ENCODE assay signal across 15 mouse cellular contexts in the genomic region with DNA sequence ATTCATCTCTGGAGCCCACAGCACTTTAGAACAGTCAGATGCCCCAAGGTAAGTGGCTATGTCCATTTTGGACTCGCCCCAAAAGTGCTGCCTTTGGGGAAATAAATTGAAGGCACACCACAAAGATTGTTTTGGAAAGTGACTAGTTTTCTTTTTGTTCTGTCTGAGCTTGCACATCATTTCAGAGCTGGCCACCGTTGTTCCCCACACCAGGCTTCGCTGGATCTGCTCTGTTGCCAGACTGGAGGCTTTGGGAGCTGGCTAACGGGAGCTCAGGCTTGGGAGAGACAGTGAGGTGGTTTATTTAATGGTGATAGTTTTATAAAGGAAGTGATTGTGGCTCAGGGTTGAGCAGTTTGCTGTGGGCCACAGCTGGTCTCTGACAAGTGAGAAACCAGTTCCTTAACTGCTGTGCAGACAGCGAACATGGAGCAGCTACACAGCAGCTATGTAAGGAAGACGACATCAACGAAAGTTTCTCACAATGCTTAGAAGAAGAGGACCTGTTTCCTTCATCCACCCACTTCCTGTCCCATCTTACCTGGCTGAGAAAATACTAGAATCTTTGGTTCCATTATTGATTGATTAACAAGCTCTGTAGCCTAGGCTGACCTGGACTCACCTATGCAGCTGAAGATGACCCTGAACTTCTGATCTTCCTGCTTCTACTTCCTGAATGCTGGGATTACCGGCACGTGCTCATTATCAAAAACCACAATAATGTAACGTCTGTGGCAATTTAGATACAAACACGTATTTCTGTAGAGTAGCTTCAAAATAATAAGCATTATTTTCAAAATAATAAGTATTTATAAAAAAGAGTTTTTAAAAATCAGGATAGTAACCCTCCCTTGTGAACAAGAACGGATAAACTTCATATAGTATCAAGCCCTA.
DNase-seq lines count a peak whose midpoint lies in the region; ATAC-seq lines count a peak whose summit lies in the region.
"Had no signal": no experiment of that assay in that cellular context is flagged by ENCODE, and none has a peak within 500 bp of the region (broad histone marks: within the 10 kb centered on the region; RNA-seq: fewer than 3 reads in every experiment).

No protein-coding gene starts in this region.

- H3K4me3 ChIP-seq in kidney, embryonic 14.5 days (ENCODE audit: low read length): no peak overlapping the region
- no peak overlapping the region for H3K4me3 ChIP-seq in heart, embryonic 15.5 days
- H3K4me3 ChIP-seq in hindbrain, embryonic 13.5 days: no peak overlapping the region
- H3K4me3 ChIP-seq: forebrain, embryonic 13.5 days; intestine, embryonic 15.5 days; liver, embryonic 15.5 days; midbrain, embryonic 12.5 days; myocyte had no signal

- no peak for ATAC-seq in kidney, embryonic 14.5 days (ENCODE audit: low FRiP score, low TSS enrichment)
- no peak for ATAC-seq in heart, embryonic 15.5 days (replicated peaks; ENCODE audit: insufficient number of reproducible peaks, insufficient read depth, low FRiP score, low read depth)
- no peak for ATAC-seq in hindbrain, embryonic 13.5 days (ENCODE audit: low FRiP score)
- ATAC-seq: forebrain, embryonic 13.5 days; intestine, embryonic 15.5 days had no signal

- WGBS in kidney, embryonic 14.5 days: 70% methylated on average over 12 of the region's 12 CpGs
- 64% methylated on average over 12 of the region's 12 CpGs for WGBS in heart, embryonic 15.5 days
- WGBS in hindbrain, embryonic 13.5 days: 90% methylated on average over 12 of the region's 12 CpGs

- no peaks in the 10 kb centered on the region for H3K36me3 ChIP-seq in kidney, embryonic 14.5 days (ENCODE audit: control insufficient read depth, insufficient read depth, low read length)
- H3K36me3 ChIP-seq in heart, embryonic 15.5 days: no peaks in the 10 kb centered on the region
- no peaks in the 10 kb centered on the region for H3K36me3 ChIP-seq in hindbrain, embryonic 13.5 days
- H3K36me3 ChIP-seq: intestine, embryonic 15.5 days; liver, embryonic 15.5 days; midbrain, embryonic 12.5 days had no signal

- no peaks in the 10 kb centered on the region for H3K4me1 ChIP-seq in kidney, embryonic 14.5 days (ENCODE audit: control insufficient read depth, insufficient read depth, low read length)
- peaks cover 10% of the 10 kb centered on the region for H3K4me1 ChIP-seq in heart, embryonic 15.5 days (replicated peaks)
- H3K4me1 ChIP-seq in hindbrain, embryonic 13.5 days (replicated peaks): no peaks in the 10 kb centered on the region
- H3K4me1 ChIP-seq: forebrain, embryonic 13.5 days; intestine, embryonic 15.5 days; liver, embryonic 15.5 days; midbrain, embryonic 12.5 days had no signal

- H3K9me3 ChIP-seq in kidney, embryonic 14.5 days (ENCODE audit: control insufficient read depth, low read length): no peaks in the 10 kb centered on the region
- H3K9me3 ChIP-seq in heart, embryonic 15.5 days (replicated peaks): no peaks in the 10 kb centered on the region; the same call in 1 of the 2 replicates
- H3K9me3 ChIP-seq in hindbrain, embryonic 13.5 days: no peaks in the 10 kb centered on the region
- H3K9me3 ChIP-seq: forebrain, embryonic 13.5 days; intestine, embryonic 15.5 days; liver, embryonic 15.5 days; midbrain, embryonic 12.5 days had no signal

- no peak overlapping the region for H3K4me2 ChIP-seq in kidney, embryonic 14.5 days (replicated peaks; ENCODE audit: low read depth, low read length)
- no peak overlapping the region for H3K4me2 ChIP-seq in heart, embryonic 15.5 days
- H3K4me2 ChIP-seq in hindbrain, embryonic 13.5 days: no peak overlapping the region
- H3K4me2 ChIP-seq: forebrain, embryonic 13.5 days; intestine, embryonic 15.5 days; liver, embryonic 15.5 days; midbrain, embryonic 12.5 days had no signal

- intact Hi-C loops in gastrocnemius, postnatal 36 days (cut with DNase I): no loop called here

- no peak overlapping the region for H3K9ac ChIP-seq in kidney, embryonic 14.5 days (ENCODE audit: low read depth, low read length)
- H3K9ac ChIP-seq in heart, embryonic 15.5 days: no peak overlapping the region
- H3K9ac ChIP-seq in hindbrain, embryonic 13.5 days: no peak overlapping the region
- H3K9ac ChIP-seq: forebrain, embryonic 13.5 days; intestine, embryonic 15.5 days; liver, embryonic 15.5 days; midbrain, embryonic 12.5 days had no signal

- H3K27ac ChIP-seq in kidney, embryonic 14.5 days (ENCODE audit: low read depth, low read length): no peak overlapping the region
- H3K27ac ChIP-seq in heart, embryonic 15.5 days: peak overlapping the region; percentile 5; the same call in 1 of the 2 replicates
- H3K27ac ChIP-seq in hindbrain, embryonic 13.5 days: no peak overlapping the region
- H3K27ac ChIP-seq: forebrain, embryonic 13.5 days; intestine, embryonic 15.5 days; liver, embryonic 15.5 days; midbrain, embryonic 12.5 days had no signal

- peak; percentile 18 for DNase-seq in gastrocnemius, adult 18-20 months (ENCODE audit: low spot score)
- no peak for DNase-seq in gastrocnemius, postnatal 36 days
- DNase-seq in kidney, postnatal 4 days: peak; percentile 8 to 21
- peak; percentile 39 for DNase-seq in 416B (ENCODE audit: low read depth)
- DNase-seq in left cerebral cortex, adult 9 months (ENCODE audit: low spot score in 2 of 2): no peak
- DNase-seq: cerebellum, adult 2 months; thymus, adult 18-20 months had no signal

- no peaks in the 10 kb centered on the region for H3K27me3 ChIP-seq in kidney, embryonic 14.5 days (ENCODE audit: control insufficient read depth, insufficient read depth, low read length)
- no peaks in the 10 kb centered on the region for H3K27me3 ChIP-seq in heart, embryonic 15.5 days
- H3K27me3 ChIP-seq in hindbrain, embryonic 13.5 days: no peaks in the 10 kb centered on the region
- H3K27me3 ChIP-seq: forebrain, embryonic 13.5 days; intestine, embryonic 15.5 days; liver, embryonic 15.5 days; midbrain, embryonic 12.5 days had no signal

Comparison
In these comparisons a context has a peak if more than half of its experiments do, and no peak if none do; other contexts are left out.
1. DNase-seq: peak in gastrocnemius, adult 18-20 months (single experiment), kidney, postnatal 4 days (2 of 2) and 416B (single experiment); none in gastrocnemius, postnatal 36 days (0 of 2) and left cerebral cortex, adult 9 months (0 of 2).